Mouse (Mus musculus): ENCODE results near the gene Inpp4a. TPM values are rescaled to one million over a fixed set of nuclear protein-coding genes. Genes with fewer than 3 reads are reported as not detected.

Gene Inpp4a
- polyA plus RNA-seq, 1 experiment = 6.7 TPM

DNA sequence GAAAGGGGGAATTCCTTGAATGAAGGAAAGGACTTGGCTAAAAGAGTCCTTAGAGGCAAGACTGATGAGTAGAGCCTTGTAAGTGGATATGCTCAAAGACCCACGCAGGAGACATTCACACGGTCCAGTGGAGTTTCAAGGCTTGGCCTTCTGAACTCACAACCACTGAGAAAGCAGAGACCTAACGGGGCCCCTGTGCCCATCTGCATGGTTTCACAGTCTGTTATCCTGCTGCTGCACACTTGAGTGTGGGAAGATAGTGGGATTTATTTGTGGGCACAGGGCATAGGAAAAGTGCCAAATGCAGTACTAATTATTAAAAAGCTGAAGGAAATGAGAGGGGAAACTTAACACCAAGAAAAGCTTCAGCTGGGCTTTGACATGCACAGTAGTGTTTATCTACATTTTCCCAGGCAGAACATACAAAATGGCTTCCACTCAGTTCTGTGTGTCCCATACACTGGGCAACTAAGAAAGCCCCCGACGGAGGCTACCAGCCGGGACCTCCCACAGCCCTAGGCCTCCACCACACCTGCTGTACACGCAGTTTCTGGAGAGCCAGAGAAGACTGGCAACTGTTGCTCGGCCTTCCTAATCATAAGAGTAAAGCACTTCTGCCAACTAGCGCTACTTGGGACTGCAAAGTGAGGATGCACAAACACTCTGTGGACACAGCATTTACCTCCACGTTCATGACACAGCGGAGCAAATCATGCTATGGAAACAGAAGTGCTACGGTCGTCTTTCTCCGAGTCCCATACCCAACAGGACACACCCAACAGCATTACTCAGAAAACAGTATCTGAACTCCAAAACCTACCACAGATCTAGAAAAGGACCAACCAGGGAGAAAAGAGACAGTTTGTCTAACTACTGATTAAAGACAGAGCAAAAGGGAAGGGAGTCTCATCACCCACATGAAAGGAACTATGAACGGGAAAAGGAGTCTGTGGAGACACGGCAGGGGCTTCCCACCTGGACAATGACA lies 143.5 kb downstream of the Inpp4a start:
- Histone ChIP-seq H3K4me3 (ENCODE audit: insufficient read depth, low read depth, low read length) (no peak overlapping the region), H3K4me1 (ENCODE audit: control insufficient read depth, insufficient read depth, insufficient read length, low read length) (no peaks in the 10 kb centered on the region), H3K27ac (replicated peaks; ENCODE audit: low read depth, low read length) (no peak overlapping the region)

DNA sequence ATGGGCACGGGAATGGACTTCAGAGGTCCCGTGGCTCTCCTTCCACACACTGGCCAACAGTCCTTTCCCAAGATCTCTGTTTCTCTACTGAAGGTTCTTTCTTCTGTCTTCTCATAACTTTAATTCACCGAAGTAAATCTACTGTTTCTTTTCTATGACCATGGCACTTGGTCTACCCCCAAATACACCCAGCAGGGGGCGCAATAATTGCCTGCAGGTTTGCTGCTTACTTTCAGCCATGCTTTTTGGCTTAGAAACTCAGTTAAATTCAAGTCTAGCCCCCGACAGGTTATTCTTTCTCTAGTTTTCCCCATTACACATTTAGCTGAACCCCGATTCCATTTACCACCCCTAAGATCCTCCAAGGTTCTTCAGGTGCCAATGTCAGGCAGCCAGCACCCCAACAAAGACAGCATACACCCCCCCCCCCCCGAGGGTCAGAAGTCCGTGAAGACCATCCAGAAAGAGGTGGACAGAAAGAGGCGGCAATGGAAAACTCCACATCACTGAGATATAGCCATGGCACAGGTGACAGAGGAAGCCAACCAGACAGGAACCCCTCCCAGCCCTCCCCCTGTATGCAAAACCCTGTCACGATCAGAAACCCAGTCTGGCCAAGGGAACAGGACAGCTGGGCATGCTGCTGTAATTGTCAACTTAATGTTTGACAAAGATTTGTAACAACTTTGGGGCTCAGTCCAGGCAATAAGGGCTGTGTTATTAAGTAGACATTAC lies 148.9 kb downstream of the Inpp4a start:
- H3K27ac ChIP-seq (replicated peaks; ENCODE audit: low read depth, low read length) = no peak overlapping the region
- H3K4me3 ChIP-seq (ENCODE audit: insufficient read depth, low read depth, low read length) = no peak overlapping the region
- H3K4me1 ChIP-seq (ENCODE audit: control insufficient read depth, insufficient read depth, insufficient read length, low read length) = no peaks in the 10 kb centered on the region

DNA sequence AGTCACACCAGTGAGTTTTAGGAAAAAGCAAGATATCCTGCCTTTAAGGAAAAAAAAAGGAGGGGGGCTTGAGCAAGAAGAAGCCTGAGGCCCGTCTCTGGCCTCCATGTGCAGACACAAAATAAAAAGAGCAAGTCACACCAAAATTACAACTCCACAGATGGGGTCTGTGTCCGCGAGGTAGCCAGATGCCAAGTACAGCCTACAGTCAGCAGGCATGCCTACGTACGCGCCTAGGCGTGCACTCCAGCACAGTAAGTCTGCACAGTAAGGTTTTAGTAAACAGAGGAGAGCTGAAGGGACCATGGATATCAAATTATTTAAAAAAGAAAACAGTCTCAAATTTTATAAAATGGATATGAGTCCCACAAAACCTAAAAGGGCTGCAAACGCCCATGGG lies 151.6 kb downstream of the Inpp4a start:
- no peak overlapping the region for H3K4me3 ChIP-seq (ENCODE audit: insufficient read depth, low read depth, low read length)
- no peak overlapping the region for H3K27ac ChIP-seq (replicated peaks; ENCODE audit: low read depth, low read length)
- no peaks in the 10 kb centered on the region for H3K4me1 ChIP-seq (ENCODE audit: control insufficient read depth, insufficient read depth, insufficient read length, low read length)

DNA sequence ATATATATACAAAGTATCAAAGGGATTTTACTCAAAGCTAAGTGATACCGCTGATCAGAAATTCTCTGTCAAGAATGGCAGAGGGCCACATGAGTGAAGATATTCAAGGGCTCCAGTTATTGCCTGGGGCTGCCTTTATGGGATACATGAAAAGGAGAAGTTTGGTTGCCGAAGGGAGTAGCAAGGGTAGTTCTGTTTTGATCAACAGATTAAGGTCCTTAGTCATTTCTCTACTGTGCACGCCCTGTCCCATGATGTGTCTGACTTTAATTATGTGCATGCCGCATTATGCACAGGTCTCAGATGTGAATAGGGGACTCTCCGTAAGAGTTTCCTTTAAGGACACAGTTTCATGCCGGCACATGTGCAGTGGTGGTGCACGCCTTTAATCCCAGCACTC lies 157.9 kb downstream of the Inpp4a start:
- Histone ChIP-seq H3K27ac (replicated peaks; ENCODE audit: low read depth, low read length) (no peak overlapping the region), H3K4me3 (ENCODE audit: insufficient read depth, low read depth, low read length) (no peak overlapping the region), H3K4me1 (ENCODE audit: control insufficient read depth, insufficient read depth, insufficient read length, low read length) (no peaks in the 10 kb centered on the region)

Other genes starting within 250 kb of the Inpp4a start
- gene Cnga3, start 85.4 kb upstream of the Inpp4a start, polyA plus RNA-seq (2012; ENCODE audit: insufficient read depth, insufficient read length, missing spikeins) = 0.79 TPM in 1 of 2 replicates, not detected in the other
- gene Coa5, start 130.2 kb downstream of the Inpp4a start, polyA plus RNA-seq (2012; ENCODE audit: insufficient read depth, insufficient read length, missing spikeins) = 151 and 222 TPM in 2 replicates
- 44.5 and 47.5 TPM in 2 replicates for gene Unc50, start 130.3 kb downstream of the Inpp4a start, polyA plus RNA-seq (2012; ENCODE audit: insufficient read depth, insufficient read length, missing spikeins)
- gene Mgat4a, start 241.2 kb downstream of the Inpp4a start, polyA plus RNA-seq (2012; ENCODE audit: insufficient read depth, insufficient read length, missing spikeins) = 2.2 and 2.4 TPM in 2 replicates

Measured in brown adipose tissue, adult 24 weeks (tissue).